Mouse (Mus musculus) MEL (cell line): Measurements from ENCODE around the gene Glis1. TPM values are rescaled to one million over a fixed set of nuclear protein-coding genes. Genes with fewer than 3 reads are reported as not detected.

Source experiments
- DNase-seq: peaks from one replicate; pipeline ENCODE4 v3.0.0; 2011; ENCODE audit warnings: low read depth, low spot score
- H3K27ac ChIP-seq: 2 replicates; pipeline ENCODE4 v1.5.1; 2012; ENCODE audit warnings: low read depth, mild to moderate bottlenecking, control low read depth, low read length, moderate library complexity; ENCODE audit not compliant: control insufficient read depth
- H3K27me3 ChIP-seq, 2 experiments: fragments of 150-350 bp in 1 of 2; sonication (generic) in 1 of 2; 2 replicates each; pipeline ENCODE4 v1.6.1; 2012; ENCODE audit warnings: low read length in 2 of 2, mild to moderate bottlenecking in 2 of 2, improper control_type of control experiment in 1 of 2, moderate library complexity in 1 of 2; ENCODE audit not compliant: insufficient read depth in 2 of 2, control insufficient read depth in 1 of 2
- H3K36me3 ChIP-seq, 2 experiments: 2 replicates each; pipeline ENCODE4 v1.6.1; 2012 to 2014; ENCODE audit warnings: low read length in 2 of 2, improper control_type of control experiment in 1 of 2, inconsistent platforms in 1 of 2, mild to moderate bottlenecking in 1 of 2; ENCODE audit not compliant: insufficient read depth in 2 of 2, control insufficient read depth in 1 of 2
- H3K4me1 ChIP-seq, 2 experiments: fragments of 150-350 bp in 1 of 2; sonication (generic) in 1 of 2; 2 replicates each; pipeline ENCODE4 v1.6.1; 2012; ENCODE audit warnings: low read length in 2 of 2, improper control_type of control experiment in 1 of 2, mild to moderate bottlenecking in 1 of 2; ENCODE audit not compliant: insufficient read depth in 2 of 2, control insufficient read depth in 1 of 2
- H3K4me3 ChIP-seq, 2 experiments: fragments of 150-350 bp in 1 of 2; sonication (generic) in 1 of 2; 2 replicates each; pipeline ENCODE4 v1.5.1; 2012; ENCODE audit warnings: low read depth in 2 of 2, low read length in 2 of 2, mild to moderate bottlenecking in 2 of 2, moderate library complexity in 2 of 2, control low read depth in 1 of 2, improper control_type of control experiment in 1 of 2; ENCODE audit not compliant: control insufficient read depth in 1 of 2, insufficient read depth in 1 of 2
- H3K79me2 ChIP-seq: 2 replicates; pipeline ENCODE4 v1.6.1; 2012; ENCODE audit warnings: mild to moderate bottlenecking, low read length, moderate library complexity; ENCODE audit not compliant: control insufficient read depth, poor library complexity, insufficient read depth
- H3K9ac ChIP-seq: 2 replicates; pipeline ENCODE4 v1.6.1; 2012; ENCODE audit warnings: low read depth, mild to moderate bottlenecking, control low read depth, low read length, moderate library complexity; ENCODE audit not compliant: control insufficient read depth, poor library complexity, severe bottlenecking
- H3K9me3 ChIP-seq: fragments of 150-350 bp; sonication (generic); replicated peaks from 2 replicates; pipeline ENCODE4 v1.6.1; 2012; ENCODE audit warnings: mild to moderate bottlenecking, low read length, improper control_type of control experiment, moderate library complexity; ENCODE audit not compliant: insufficient read depth
- BHLHE40 ChIP-seq: IDR thresholded peaks from 2 replicates; pipeline ENCODE4 v1.6.1; 2012; ENCODE audit warnings: low read depth, mild to moderate bottlenecking, inconsistent platforms, low read length, improper control_type of control experiment, borderline replicate concordance
- CHD2 ChIP-seq: IDR thresholded peaks from 2 replicates; pipeline ENCODE4 v1.6.1; 2011; ENCODE audit warnings: low read length, improper control_type of control experiment
- CTCF ChIP-seq, 3 experiments: IDR thresholded peaks in 2 of 3; conservative IDR thresholded peaks in 1 of 3; 2 replicates each; pipeline ENCODE4 v1.5.1; 2011 to 2012; ENCODE audit warnings: low read length in 3 of 3, low read depth in 2 of 3, mild to moderate bottlenecking in 2 of 3, improper control_type of control experiment in 1 of 3, inconsistent platforms in 1 of 3, mixed read lengths in 1 of 3, moderate library complexity in 1 of 3; ENCODE audit not compliant: control insufficient read depth in 1 of 3, insufficient read depth in 1 of 3, poor library complexity in 1 of 3, severe bottlenecking in 1 of 3
- E2F4 ChIP-seq: IDR thresholded peaks from 2 replicates; pipeline ENCODE4 v1.6.1; 2011; ENCODE audit warnings: low read depth, low read length, improper control_type of control experiment, borderline replicate concordance
- ELF1 ChIP-seq: IDR thresholded peaks from 2 replicates; pipeline ENCODE4 v1.6.1; 2014; ENCODE audit warnings: low read depth, mild to moderate bottlenecking, inconsistent platforms, low read length, improper control_type of control experiment, moderate library complexity
- EP300 ChIP-seq, 2 experiments: IDR thresholded peaks; 2 replicates each; pipeline ENCODE4 v1.6.1; 2011; ENCODE audit warnings: improper control_type of control experiment in 2 of 2, low read length in 2 of 2, low read depth in 1 of 2, mild to moderate bottlenecking in 1 of 2
- ETS1 ChIP-seq: IDR thresholded peaks from 2 replicates; pipeline ENCODE4 v1.6.1; 2012; ENCODE audit warnings: low read depth, mild to moderate bottlenecking, inconsistent platforms, low read length, improper control_type of control experiment, moderate library complexity
- HCFC1 ChIP-seq: IDR thresholded peaks from 2 replicates; pipeline ENCODE4 v1.6.1; 2012; ENCODE audit warnings: low read depth, mild to moderate bottlenecking, inconsistent platforms, low read length, improper control_type of control experiment, moderate library complexity
- JUND ChIP-seq: IDR thresholded peaks from 2 replicates; pipeline ENCODE4 v1.6.1; 2011; ENCODE audit warnings: low read depth, mild to moderate bottlenecking, improper control_type of control experiment, low read length
- MAFK ChIP-seq: IDR thresholded peaks from 2 replicates; pipeline ENCODE4 v1.6.1; 2011; ENCODE audit warnings: low read depth, mild to moderate bottlenecking, low read length, improper control_type of control experiment, borderline replicate concordance
- MAX ChIP-seq: IDR thresholded peaks from 2 replicates; pipeline ENCODE4 v1.6.1; 2011; ENCODE audit warnings: low read length, improper control_type of control experiment
- MAZ ChIP-seq: IDR thresholded peaks from 2 replicates; pipeline ENCODE4 v1.6.1; 2012; ENCODE audit warnings: low read depth, mild to moderate bottlenecking, inconsistent platforms, low read length, improper control_type of control experiment
- MXI1 ChIP-seq: IDR thresholded peaks from 2 replicates; pipeline ENCODE4 v1.6.1; 2011; ENCODE audit warnings: mild to moderate bottlenecking, low read depth, low read length, improper control_type of control experiment
- NELFE ChIP-seq: IDR thresholded peaks from 2 replicates; pipeline ENCODE4 v1.6.1; 2011; ENCODE audit warnings: low read depth, low read length, improper control_type of control experiment
- NRF1 ChIP-seq: IDR thresholded peaks from 2 replicates; pipeline ENCODE4 v1.6.1; 2014; ENCODE audit warnings: low read depth, mild to moderate bottlenecking, inconsistent platforms, low read length, improper control_type of control experiment, moderate library complexity; ENCODE audit not compliant: poor library complexity, insufficient read depth, severe bottlenecking
- POLR2A ChIP-seq, 2 experiments: IDR thresholded peaks; 2 replicates each; pipeline ENCODE4 v1.6.1; 2011 to 2012; ENCODE audit warnings: low read length in 2 of 2, mild to moderate bottlenecking in 2 of 2, control low read depth in 1 of 2, improper control_type of control experiment in 1 of 2, low read depth in 1 of 2, moderate library complexity in 1 of 2; ENCODE audit not compliant: control insufficient read depth in 1 of 2, insufficient read depth in 1 of 2, poor library complexity in 1 of 2
- POLR2AphosphoS2 ChIP-seq: IDR thresholded peaks from 2 replicates; pipeline ENCODE4 v1.6.1; 2011; ENCODE audit warnings: low read length, improper control_type of control experiment
- POLR2AphosphoS5 ChIP-seq: IDR thresholded peaks from 2 replicates; pipeline ENCODE4 v1.6.1; 2012; ENCODE audit warnings: low read depth, borderline replicate concordance, mild to moderate bottlenecking, inconsistent platforms, low read length, moderate library complexity, mixed read lengths
- RAD21 ChIP-seq: IDR thresholded peaks from 2 replicates; pipeline ENCODE4 v1.6.1; 2011; ENCODE audit warnings: mild to moderate bottlenecking, low read depth, low read length, improper control_type of control experiment
- SIN3A ChIP-seq: IDR thresholded peaks from 2 replicates; pipeline ENCODE4 v1.6.1; 2012; ENCODE audit warnings: low read length, improper control_type of control experiment, inconsistent platforms
- SMC3 ChIP-seq: IDR thresholded peaks from 2 replicates; pipeline ENCODE4 v1.6.1; 2011; ENCODE audit warnings: low read depth, low read length, improper control_type of control experiment
- TAL1 ChIP-seq: IDR thresholded peaks from 2 replicates; pipeline ENCODE4 v1.6.1; 2012; ENCODE audit warnings: mild to moderate bottlenecking, inconsistent platforms, low read length, moderate library complexity, mixed read lengths
- UBTF ChIP-seq: IDR thresholded peaks from 2 replicates; pipeline ENCODE4 v1.6.1; 2012; ENCODE audit warnings: low read depth, mild to moderate bottlenecking, inconsistent platforms, low read length, improper control_type of control experiment, moderate library complexity, borderline replicate concordance; ENCODE audit not compliant: insufficient read depth
- USF2 ChIP-seq, 2 experiments: IDR thresholded peaks; 2 replicates each; pipeline ENCODE4 v1.6.1; 2011 to 2012; ENCODE audit warnings: improper control_type of control experiment in 2 of 2, low read length in 2 of 2, borderline replicate concordance in 1 of 2, inconsistent platforms in 1 of 2, low read depth in 1 of 2, mild to moderate bottlenecking in 1 of 2; ENCODE audit not compliant: insufficient read depth in 1 of 2
- ZKSCAN1 ChIP-seq: IDR thresholded peaks from 2 replicates; pipeline ENCODE4 v1.6.1; 2012; ENCODE audit warnings: low read depth, mild to moderate bottlenecking, inconsistent platforms, low read length, improper control_type of control experiment, moderate library complexity
- ZMIZ1 ChIP-seq: IDR thresholded peaks from 2 replicates; pipeline ENCODE4 v1.6.1; 2012; ENCODE audit warnings: low read depth, mild to moderate bottlenecking, inconsistent platforms, low read length, improper control_type of control experiment, moderate library complexity
- ZNF384 ChIP-seq: IDR thresholded peaks from 2 replicates; pipeline ENCODE4 v1.6.1; 2012; ENCODE audit warnings: low read depth, mild to moderate bottlenecking, inconsistent platforms, low read length, improper control_type of control experiment
- polyA plus RNA-seq, 2 experiments: library from polyadenylated mRNA; stranded (reverse) in 1 of 2; unstranded in 1 of 2; fragments of >175 nt in 1 of 2; fragments of >200 nt in 1 of 2; gene quantifications; 2 replicates each; pipeline versions ENCODE4 v1.2.1 to v1.2.4; 2012; ENCODE audit warnings: low replicate concordance in 2 of 2, low read depth in 1 of 2; ENCODE audit not compliant: insufficient read length in 2 of 2, insufficient read depth in 1 of 2, missing spikeins in 1 of 2
- total RNA-seq: library from RNA; depleted of rRNA; stranded (reverse); fragments of 300-350 nt; gene quantifications from 2 replicates; pipeline ENCODE4 v1.2.3, GENCODE M21; 2012

The Glis1 gene
- total and polyA plus RNA-seq, 3 experiments: 0.46 to 0.93 TPM; not detected in 1

GRCm38 (mm10) chr4:107622296-107622695 is 187.9 kb downstream of the Glis1 start:
- H3K36me3 ChIP-seq: no peaks in the 10 kb centered on the region
- no peak for DNase-seq
- no peaks in the 10 kb centered on the region for H3K4me1 ChIP-seq
- no peak overlapping the region for H3K9ac ChIP-seq
- TF ChIP-seq ZKSCAN1: no peak
- no peak for TF ChIP-seq POLR2AphosphoS2
- TF ChIP-seq CTCF (IDR thresholded peaks at IDR 0.05 in 2 of 3, conservative IDR thresholded peaks at IDR 0.05 in 1 of 3; ENCODE audit: control insufficient read depth in 1 of 3, insufficient read depth in 1 of 3, low read depth in 2 of 3, low read length in 3 of 3, poor library complexity in 1 of 3, severe bottlenecking in 1 of 3): no peak
- TF ChIP-seq BHLHE40: no peak
- no peak for TF ChIP-seq MAZ
- TF ChIP-seq MAFK: no peak
- no peak for TF ChIP-seq USF2 (IDR thresholded peaks at IDR 0.05; ENCODE audit: borderline replicate concordance in 1 of 2, insufficient read depth in 1 of 2, low read depth in 1 of 2, low read length in 2 of 2)
- TF ChIP-seq MXI1: no peak
- H3K27me3 ChIP-seq: no peaks in the 10 kb centered on the region
- no peaks in the 10 kb centered on the region for H3K79me2 ChIP-seq
- H3K4me3 ChIP-seq: no peak overlapping the region
- no peaks in the 10 kb centered on the region for H3K9me3 ChIP-seq
- H3K27ac ChIP-seq: no peak overlapping the region

- Histone ChIP-seq H3K27me3 (no peaks in the 10 kb centered on the region), H3K36me3 (no peaks in the 10 kb centered on the region), H3K4me1 (no peaks in the 10 kb centered on the region), H3K27ac (no peak overlapping the region), H3K4me3 (no peak overlapping the region), H3K9ac (no peak overlapping the region), H3K9me3 (no peaks in the 10 kb centered on the region), H3K79me2 (no peaks in the 10 kb centered on the region)
- no peak for DNase-seq
- no peak for TF ChIP-seq MAX
- no peak for TF ChIP-seq TAL1
- no peak for TF ChIP-seq E2F4
- TF ChIP-seq RAD21: no peak
- TF ChIP-seq ELF1: no peak
- no peak for TF ChIP-seq SIN3A
- no peak for TF ChIP-seq CHD2
- no peak for TF ChIP-seq NELFE
Observed at GRCm38 (mm10) chr4:107623916-107624315, 189.5 kb downstream of the Glis1 start.

- no peak for DNase-seq
- H3K27ac ChIP-seq: no peak overlapping the region
- TF ChIP-seq SMC3 (no peak), HCFC1 (no peak), ZMIZ1 (no peak), ETS1 (no peak), POLR2AphosphoS5 (no peak), ZNF384 (no peak), RAD21 (no peak), UBTF (no peak), POLR2A (IDR thresholded peaks at IDR 0.05; ENCODE audit: control insufficient read depth in 1 of 2, insufficient read depth in 1 of 2, low read depth in 1 of 2, low read length in 2 of 2, poor library complexity in 1 of 2) (no peak), CHD2 (no peak), BHLHE40 (no peak), NRF1 (no peak), JUND (no peak), EP300 (IDR thresholded peaks at IDR 0.05; ENCODE audit: low read depth in 1 of 2, low read length in 2 of 2) (no peak)
Observed at GRCm38 (mm10) chr4:107624951-107625350, 190.6 kb downstream of the Glis1 start.

More at GRCm38 (mm10) chr4:107624951-107625350, 190.6 kb downstream of the Glis1 start:
- Histone ChIP-seq H3K4me1 (no peaks in the 10 kb centered on the region), H3K4me3 (no peak overlapping the region), H3K9ac (no peak overlapping the region), H3K79me2 (no peaks in the 10 kb centered on the region), H3K9me3 (no peaks in the 10 kb centered on the region), H3K36me3 (no peaks in the 10 kb centered on the region), H3K27me3 (no peaks in the 10 kb centered on the region)
